21 mouse cellular contexts compared by ENCODE assay signal in the genomic region with DNA sequence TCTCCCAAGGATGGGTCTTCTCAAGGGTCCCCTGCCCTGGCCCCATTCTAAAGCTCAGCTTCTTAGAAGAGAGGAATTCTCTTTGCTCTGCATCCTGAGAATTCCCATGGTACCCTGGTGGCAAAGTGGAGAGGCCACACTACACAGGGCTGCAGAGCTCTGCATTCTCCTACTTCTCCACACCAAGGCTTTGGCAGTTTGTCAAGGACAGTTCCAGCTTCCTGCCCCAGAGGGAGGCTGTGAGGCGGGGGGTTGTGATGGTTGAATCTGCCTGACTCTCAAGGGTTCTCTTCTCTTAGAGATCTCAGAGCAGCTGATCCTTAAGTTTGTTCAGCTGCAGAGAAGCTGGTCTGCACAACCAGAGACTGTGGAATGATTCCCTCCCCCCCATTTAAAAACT. TPM values are rescaled to one million over a fixed set of nuclear protein-coding genes. Genes with fewer than 3 reads are reported as not detected.
DNase-seq lines count a peak whose midpoint lies in the region; ATAC-seq and TF ChIP-seq lines count a peak whose summit lies in the region.
"Had no signal": no experiment of that assay in that cellular context is flagged by ENCODE, and none has a peak within 500 bp of the region (broad histone marks: within the 10 kb centered on the region; RNA-seq: fewer than 3 reads in every experiment).

No protein-coding gene starts in this region.

- peaks cover 6% of the 10 kb centered on the region for H3K4me1 ChIP-seq in heart, embryonic 12.5 days (replicated peaks)
- no peaks in the 10 kb centered on the region for H3K4me1 ChIP-seq in lung, postnatal 0 days (ENCODE audit: insufficient read depth, low read depth, low read length)
- H3K4me1 ChIP-seq: intestine, embryonic 15.5 days had no signal

- H3K27me3 ChIP-seq in heart, embryonic 12.5 days (replicated peaks) = no peaks in the 10 kb centered on the region
- H3K27me3 ChIP-seq in lung, postnatal 0 days (replicated peaks; ENCODE audit: insufficient read depth, low read length) = no peaks in the 10 kb centered on the region
- H3K27me3 ChIP-seq: embryonic facial prominence, embryonic 15.5 days; forebrain, embryonic 15.5 days; intestine, embryonic 15.5 days had no signal

- H3K4me3 ChIP-seq in heart, embryonic 12.5 days = no peak overlapping the region
- no peak overlapping the region for H3K4me3 ChIP-seq in lung, postnatal 0 days (ENCODE audit: low read depth, low read length)
- H3K4me3 ChIP-seq: embryonic facial prominence, embryonic 15.5 days; forebrain, embryonic 15.5 days; intestine, embryonic 15.5 days had no signal

- TF ChIP-seq EP300 in lung, postnatal 0 days (IDR thresholded peaks at IDR 0.05) = no peak

- peak; percentile 35; the same call in 1 of the 2 replicates for TF ChIP-seq CTCF in lung, postnatal 0 days (IDR thresholded peaks at IDR 0.05)

- H3K9ac ChIP-seq in heart, embryonic 12.5 days = no peak overlapping the region
- H3K9ac ChIP-seq in lung, postnatal 0 days (replicated peaks; ENCODE audit: low read depth) = no peak overlapping the region
- H3K9ac ChIP-seq: embryonic facial prominence, embryonic 15.5 days; forebrain, embryonic 15.5 days; intestine, embryonic 15.5 days had no signal

- H3K27ac ChIP-seq in heart, embryonic 12.5 days (ENCODE audit: poor library complexity, severe bottlenecking) = no peak overlapping the region
- no peak overlapping the region for H3K27ac ChIP-seq in lung, postnatal 0 days (ENCODE audit: low read length)
- H3K27ac ChIP-seq: embryonic facial prominence, embryonic 15.5 days; forebrain, embryonic 15.5 days; intestine, embryonic 15.5 days; stomach, postnatal 0 days had no signal

- 54% methylated on average over 1 of the region's 1 CpGs for WGBS in heart, embryonic 12.5 days
- 33% methylated on average over 1 of the region's 1 CpGs for WGBS in lung, postnatal 0 days

- H3K4me2 ChIP-seq in heart, embryonic 12.5 days = no peak overlapping the region
- no peak overlapping the region for H3K4me2 ChIP-seq in lung, postnatal 0 days (replicated peaks; ENCODE audit: low read depth, low read length)
- H3K4me2 ChIP-seq: embryonic facial prominence, embryonic 15.5 days; forebrain, embryonic 15.5 days; intestine, embryonic 15.5 days; midbrain, embryonic 11.5 days had no signal

- H3K36me3 ChIP-seq in heart, embryonic 12.5 days = peaks cover 16% of the 10 kb centered on the region
- no peaks in the 10 kb centered on the region for H3K36me3 ChIP-seq in lung, postnatal 0 days (ENCODE audit: insufficient read depth, low read length)
- H3K36me3 ChIP-seq: forebrain, embryonic 15.5 days; intestine, embryonic 15.5 days had no signal

- DNase-seq in heart, postnatal 4 days = peak; percentile 21
- DNase-seq in lung, postnatal 0 days (ENCODE audit: low spot score) = no peak
- no peak for DNase-seq in lung, adult 18-20 months
- DNase-seq in NIH3T3 (ENCODE audit: low read depth) = peak; percentile 5
- DNase-seq in adrenal gland, postnatal 14 days = peak; percentile 85
- no peak for DNase-seq in yolk sac, embryonic 10.5 days (ENCODE audit: low spot score)
- DNase-seq: cerebellum, adult 9-10 months; gastrocnemius, postnatal 10 days; heart, postnatal 36 days; kidney, postnatal 14 days; layer of hippocampus, adult 9-11 months; right cerebral cortex, postnatal 14 days; thymus, postnatal 14 days had no signal

- ATAC-seq in heart, embryonic 12.5 days (ENCODE audit: insufficient number of reproducible peaks, low FRiP score) = no peak
- ATAC-seq in lung, postnatal 0 days = no peak
- ATAC-seq: activated CD4-positive, CD25-positive, alpha-beta regulatory T cell, adult 4 months; forebrain, embryonic 15.5 days; intestine, embryonic 15.5 days had no signal

- no peaks in the 10 kb centered on the region for H3K9me3 ChIP-seq in heart, embryonic 12.5 days (replicated peaks)
- H3K9me3 ChIP-seq in lung, postnatal 0 days (ENCODE audit: low read length) = no peaks in the 10 kb centered on the region
- H3K9me3 ChIP-seq: embryonic facial prominence, embryonic 15.5 days; intestine, embryonic 15.5 days had no signal

RNA-seq across cellular contexts. Expression of a gene that starts 23.9 kb away (rescaled TPM):
- 1 to 10 TPM; 6.6 to 7.0 TPM for total RNA-seq in heart, postnatal 4 days (2021)
- polyA plus RNA-seq in heart, embryonic 12.5 days (2016; fragmentation: Nextera tagmentation; extraction: Ambion mirVana) = 28.4 and 28.9 TPM in 2 replicates
- 35.0 and 37.2 TPM in 2 replicates for polyA plus RNA-seq in lung, postnatal 0 days (2015; fragmentation: Nextera tagmentation; extraction: Ambion mirVana)
- total RNA-seq in adrenal gland, postnatal 14 days (2021) = 30.8 and 31.4 TPM in 2 replicates
- total RNA-seq: MEL had no signal
- polyA plus RNA-seq: activated CD4-positive, CD25-positive, alpha-beta regulatory T cell, adult 4 months had no signal

Comparison
In these comparisons a context has a peak if more than half of its experiments do, and no peak if none do; other contexts are left out.
1. DNase-seq: peak in heart, postnatal 4 days (single experiment), NIH3T3 (single experiment) and adrenal gland, postnatal 14 days (single experiment); none in lung, postnatal 0 days (single experiment), lung, adult 18-20 months (0 of 2) and yolk sac, embryonic 10.5 days (single experiment).